Mouse (Mus musculus): ENCODE measurements around the gene Txnrd1.

Gene Txnrd1

DNA sequence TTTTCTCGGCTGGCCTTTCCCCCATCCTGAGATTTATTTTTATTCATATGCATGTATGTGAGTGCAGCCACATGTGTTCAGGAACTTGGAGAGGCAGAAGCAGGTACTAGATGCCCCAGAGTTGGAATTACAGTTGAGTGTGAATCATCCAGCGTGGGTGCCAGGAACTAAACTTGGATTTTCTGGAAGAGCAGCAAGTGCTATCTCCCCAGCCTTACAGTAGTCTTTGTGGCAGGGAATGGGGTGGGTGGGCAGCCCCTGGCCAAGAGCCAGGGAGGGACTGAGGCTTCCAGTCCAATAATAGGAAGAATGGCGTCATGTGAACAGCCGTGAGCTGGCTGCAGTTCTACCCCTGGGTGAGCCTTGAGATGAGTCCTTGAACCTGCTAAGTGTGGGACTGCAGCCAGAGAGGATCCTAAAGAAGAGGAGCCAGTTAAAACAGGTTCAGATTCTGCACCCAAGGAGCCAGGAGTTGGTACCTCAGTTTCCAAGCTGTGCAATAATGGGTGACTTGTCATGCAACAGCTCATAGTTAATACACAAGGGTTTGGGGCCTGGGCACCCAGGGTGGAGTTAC lies 85.7 kb downstream of the Txnrd1 start:
- H3K27me3 ChIP-seq (ENCODE audit: insufficient read depth, low read length), result peaks cover 3% of the 10 kb centered on the region; the same call in 1 of the 2 replicates
- H3K9me3 ChIP-seq (ENCODE audit: low read length), result no peaks in the 10 kb centered on the region
- no peak overlapping the region for H3K4me3 ChIP-seq (replicated peaks; ENCODE audit: low read length)
- TF ChIP-seq NANOG (IDR thresholded peaks at IDR 0.05; ENCODE audit: borderline replicate concordance, low read length) (no peak), POU5F1 (IDR thresholded peaks at IDR 0.05; ENCODE audit: borderline replicate concordance, low read length) (no peak), CTCF (conservative IDR thresholded peaks at IDR 0.05; ENCODE audit: low read length) (no peak)
- no peaks in the 10 kb centered on the region for H3K36me3 ChIP-seq (ENCODE audit: insufficient read depth, low read length)
- no peaks in the 10 kb centered on the region for H3K4me1 ChIP-seq (replicated peaks; ENCODE audit: low read depth, low read length)

DNA sequence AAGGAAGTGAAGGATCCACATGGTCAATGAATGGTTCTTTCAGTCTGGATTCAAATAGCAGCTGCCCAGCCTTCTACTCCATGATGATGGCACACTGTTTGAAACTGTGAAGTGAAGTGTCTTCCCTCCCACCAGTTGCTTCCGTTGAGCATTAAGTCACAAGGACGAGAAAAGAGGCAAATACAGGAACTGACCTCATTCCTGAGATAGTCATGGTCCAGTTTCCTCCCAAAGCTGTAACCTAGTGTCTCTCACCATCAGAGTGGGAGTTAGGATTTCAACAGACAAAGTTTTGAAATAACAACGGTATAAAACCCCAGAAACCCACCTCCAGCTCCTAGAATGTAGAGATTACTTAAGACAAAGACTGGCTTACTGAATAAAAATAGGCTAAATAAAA lies 89.8 kb downstream of the Txnrd1 start:
- Histone ChIP-seq H3K27me3 (ENCODE audit: insufficient read depth, low read length) (0 out of 2 replicates have a peak, but pooled peaks cover 3% of the 10 kb centered on the region), H3K4me1 (replicated peaks; ENCODE audit: low read depth, low read length) (no peaks in the 10 kb centered on the region), H3K4me3 (replicated peaks; ENCODE audit: low read length) (no peak overlapping the region), H3K36me3 (ENCODE audit: insufficient read depth, low read length) (no peaks in the 10 kb centered on the region), H3K9me3 (ENCODE audit: low read length) (peaks cover 3% of the 10 kb centered on the region; the same call in 1 of the 2 replicates)
- no peak for TF ChIP-seq NANOG (IDR thresholded peaks at IDR 0.05; ENCODE audit: borderline replicate concordance, low read length)
- TF ChIP-seq CTCF (conservative IDR thresholded peaks at IDR 0.05; ENCODE audit: low read length), result no peak
- no peak for TF ChIP-seq POU5F1 (IDR thresholded peaks at IDR 0.05; ENCODE audit: borderline replicate concordance, low read length)

DNA sequence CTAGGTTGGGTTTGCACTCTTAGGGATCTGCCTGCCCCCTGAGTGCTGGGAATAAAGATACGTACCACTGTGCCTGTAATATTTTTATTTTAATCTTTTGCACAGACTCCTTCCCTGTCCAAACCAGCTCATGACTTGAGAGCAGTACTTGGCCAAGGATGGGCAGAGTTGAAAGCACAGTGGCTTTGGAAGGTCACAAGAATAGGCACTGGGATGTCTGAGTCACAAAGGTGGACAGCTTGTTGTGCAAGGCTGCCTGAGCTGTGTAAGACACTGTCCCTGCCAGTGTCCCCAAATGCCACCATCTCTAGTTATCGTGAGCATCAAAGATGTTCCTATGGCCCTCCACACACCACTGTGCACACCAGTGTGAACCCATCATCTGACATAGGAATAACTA lies 91.0 kb downstream of the Txnrd1 start:
- H3K36me3 ChIP-seq (ENCODE audit: insufficient read depth, low read length), result no peaks in the 10 kb centered on the region
- TF ChIP-seq NANOG (IDR thresholded peaks at IDR 0.05; ENCODE audit: borderline replicate concordance, low read length) (no peak), POU5F1 (IDR thresholded peaks at IDR 0.05; ENCODE audit: borderline replicate concordance, low read length) (no peak), CTCF (conservative IDR thresholded peaks at IDR 0.05; ENCODE audit: low read length) (no peak)
- H3K4me1 ChIP-seq (replicated peaks; ENCODE audit: low read depth, low read length), result no peaks in the 10 kb centered on the region
- peaks cover 3% of the 10 kb centered on the region; the same call in 1 of the 2 replicates for H3K9me3 ChIP-seq (ENCODE audit: low read length)
- no peak overlapping the region for H3K4me3 ChIP-seq (replicated peaks; ENCODE audit: low read length)
- 0 out of 2 replicates have a peak, but pooled peaks cover 3% of the 10 kb centered on the region for H3K27me3 ChIP-seq (ENCODE audit: insufficient read depth, low read length)

DNA sequence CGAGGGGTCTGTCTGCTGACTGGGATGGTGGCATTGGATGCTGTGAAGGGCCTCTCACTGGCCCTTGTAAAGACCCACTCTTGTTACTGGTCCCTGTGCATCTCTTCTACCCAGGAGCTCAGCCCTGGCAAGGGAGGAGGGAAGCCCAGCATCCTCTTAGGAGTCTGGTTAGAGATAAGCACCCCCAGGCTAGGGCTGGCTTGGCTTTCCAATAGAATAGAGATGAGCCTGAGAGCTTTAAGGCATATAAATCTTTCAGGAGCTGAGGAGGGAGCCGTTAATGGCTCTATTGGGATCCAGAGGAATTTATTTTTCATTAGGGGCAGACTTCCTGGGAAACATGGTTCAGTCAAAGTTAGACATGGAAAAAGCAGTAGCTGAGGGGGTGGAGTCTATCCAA lies 91.9 kb downstream of the Txnrd1 start:
- Histone ChIP-seq H3K4me3 (replicated peaks; ENCODE audit: low read length) (no peak overlapping the region), H3K4me1 (replicated peaks; ENCODE audit: low read depth, low read length) (no peaks in the 10 kb centered on the region), H3K36me3 (ENCODE audit: insufficient read depth, low read length) (no peaks in the 10 kb centered on the region), H3K9me3 (ENCODE audit: low read length) (peaks cover 3% of the 10 kb centered on the region; the same call in 1 of the 2 replicates), H3K27me3 (ENCODE audit: insufficient read depth, low read length) (0 out of 2 replicates have a peak, but pooled peaks cover 3% of the 10 kb centered on the region)
- TF ChIP-seq POU5F1 (IDR thresholded peaks at IDR 0.05; ENCODE audit: borderline replicate concordance, low read length), result no peak
- TF ChIP-seq CTCF (conservative IDR thresholded peaks at IDR 0.05; ENCODE audit: low read length), result no peak
- no peak for TF ChIP-seq NANOG (IDR thresholded peaks at IDR 0.05; ENCODE audit: borderline replicate concordance, low read length)

DNA sequence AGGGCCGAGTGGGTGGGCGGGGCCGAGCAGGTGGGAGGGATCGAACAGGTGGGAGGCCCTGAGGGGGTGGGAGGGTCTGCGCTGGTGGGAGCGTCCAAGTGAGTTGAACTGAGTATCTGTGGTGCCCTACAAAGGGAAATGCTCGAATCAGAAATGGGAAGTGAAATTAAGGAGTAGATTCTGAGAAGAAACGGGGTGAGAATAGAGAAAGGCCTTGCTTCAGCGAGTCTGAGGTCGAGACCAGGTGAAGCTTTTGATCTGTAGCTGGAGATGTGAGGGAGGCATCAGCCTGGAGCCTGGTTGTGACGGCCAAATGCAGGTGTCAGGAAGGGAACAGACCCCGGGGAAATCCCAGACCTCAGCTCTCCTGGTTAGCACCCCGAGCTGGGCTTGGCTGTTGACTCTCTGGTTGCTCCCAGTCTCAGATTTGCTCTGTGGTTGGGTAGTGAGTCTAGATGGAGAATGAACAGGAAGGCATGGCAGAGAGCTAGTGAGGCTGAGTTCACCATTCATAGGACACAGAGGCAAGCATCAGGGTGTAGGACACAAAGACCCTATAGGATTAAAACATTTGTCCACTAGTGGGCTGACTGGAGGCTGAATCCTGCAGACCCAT lies 101.4 kb downstream of the Txnrd1 start:
- TF ChIP-seq NANOG (IDR thresholded peaks at IDR 0.05; ENCODE audit: borderline replicate concordance, low read length) (no peak), CTCF (conservative IDR thresholded peaks at IDR 0.05; ENCODE audit: low read length) (no peak), POU5F1 (IDR thresholded peaks at IDR 0.05; ENCODE audit: borderline replicate concordance, low read length) (no peak)
- Histone ChIP-seq H3K9me3 (ENCODE audit: low read length) (peaks cover 38% of the 10 kb centered on the region), H3K36me3 (ENCODE audit: insufficient read depth, low read length) (no peaks in the 10 kb centered on the region), H3K4me1 (replicated peaks; ENCODE audit: low read depth, low read length) (no peaks in the 10 kb centered on the region), H3K4me3 (replicated peaks; ENCODE audit: low read length) (no peak overlapping the region), H3K27me3 (ENCODE audit: insufficient read depth, low read length) (0 out of 2 replicates have a peak, but pooled peaks cover 4% of the 10 kb centered on the region)

DNA sequence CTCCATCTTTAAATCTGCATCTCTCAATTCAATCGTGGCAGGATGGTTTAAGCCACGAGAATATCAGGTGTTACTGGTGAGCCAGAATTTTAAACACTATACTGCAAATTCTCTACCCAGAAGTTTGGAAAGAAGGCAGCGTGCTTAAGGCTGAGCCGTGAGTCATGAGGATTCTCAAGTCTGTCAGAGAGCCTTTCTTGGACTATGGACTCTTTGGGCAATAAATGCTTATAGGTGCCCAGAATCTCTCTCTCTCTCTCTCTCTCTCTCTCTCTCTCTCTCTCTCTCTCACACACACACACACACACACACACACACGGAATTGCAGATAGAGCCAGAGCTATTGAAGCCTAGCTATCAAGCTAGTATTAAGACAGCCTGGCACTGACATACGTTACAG lies 102.0 kb downstream of the Txnrd1 start:
- peaks cover 38% of the 10 kb centered on the region for H3K9me3 ChIP-seq (ENCODE audit: low read length)
- no peaks in the 10 kb centered on the region for H3K36me3 ChIP-seq (ENCODE audit: insufficient read depth, low read length)
- H3K4me3 ChIP-seq (replicated peaks; ENCODE audit: low read length), result no peak overlapping the region
- no peak for TF ChIP-seq CTCF (conservative IDR thresholded peaks at IDR 0.05; ENCODE audit: low read length)
- TF ChIP-seq NANOG (IDR thresholded peaks at IDR 0.05; ENCODE audit: borderline replicate concordance, low read length), result no peak
- TF ChIP-seq POU5F1 (IDR thresholded peaks at IDR 0.05; ENCODE audit: borderline replicate concordance, low read length), result no peak
- H3K4me1 ChIP-seq (replicated peaks; ENCODE audit: low read depth, low read length), result no peaks in the 10 kb centered on the region
- 0 out of 2 replicates have a peak, but pooled peaks cover 4% of the 10 kb centered on the region for H3K27me3 ChIP-seq (ENCODE audit: insufficient read depth, low read length)
